Mouse (Mus musculus) T-cell, adult 2 months (primary cell): ENCODE data around the gene Nfkbib.

Experiments
- DNase-seq: peaks from one replicate; pipeline ENCODE4 v3.0.0; 2022; ENCODE audit warnings: low spot score

Nfkbib gene

GRCm38 (mm10) chr7:28719159-28719558 is 48.2 kb downstream of the Nfkbib start:
- no peak for DNase-seq

DNA sequence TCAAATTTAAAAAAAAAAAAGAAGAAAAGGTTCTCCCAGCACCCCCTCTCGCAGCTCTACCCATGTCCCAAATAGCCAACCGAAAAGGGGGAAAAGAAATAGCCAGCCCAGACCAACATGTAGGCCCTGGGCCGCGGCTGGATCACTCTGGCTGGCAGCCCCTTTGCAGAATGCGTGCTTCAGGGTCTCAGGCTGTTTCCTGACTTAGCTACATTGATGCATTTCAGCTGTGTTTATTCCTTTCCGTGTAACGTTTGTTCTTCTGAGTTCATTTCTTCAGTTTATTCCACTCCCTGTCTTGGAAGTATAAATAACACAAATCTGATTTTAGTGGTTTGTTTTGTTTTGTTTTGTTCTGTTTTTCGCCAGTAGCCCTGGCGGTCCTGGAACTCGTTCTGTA is 49.6 kb downstream of the Nfkbib start:
- no peak for DNase-seq

DNA sequence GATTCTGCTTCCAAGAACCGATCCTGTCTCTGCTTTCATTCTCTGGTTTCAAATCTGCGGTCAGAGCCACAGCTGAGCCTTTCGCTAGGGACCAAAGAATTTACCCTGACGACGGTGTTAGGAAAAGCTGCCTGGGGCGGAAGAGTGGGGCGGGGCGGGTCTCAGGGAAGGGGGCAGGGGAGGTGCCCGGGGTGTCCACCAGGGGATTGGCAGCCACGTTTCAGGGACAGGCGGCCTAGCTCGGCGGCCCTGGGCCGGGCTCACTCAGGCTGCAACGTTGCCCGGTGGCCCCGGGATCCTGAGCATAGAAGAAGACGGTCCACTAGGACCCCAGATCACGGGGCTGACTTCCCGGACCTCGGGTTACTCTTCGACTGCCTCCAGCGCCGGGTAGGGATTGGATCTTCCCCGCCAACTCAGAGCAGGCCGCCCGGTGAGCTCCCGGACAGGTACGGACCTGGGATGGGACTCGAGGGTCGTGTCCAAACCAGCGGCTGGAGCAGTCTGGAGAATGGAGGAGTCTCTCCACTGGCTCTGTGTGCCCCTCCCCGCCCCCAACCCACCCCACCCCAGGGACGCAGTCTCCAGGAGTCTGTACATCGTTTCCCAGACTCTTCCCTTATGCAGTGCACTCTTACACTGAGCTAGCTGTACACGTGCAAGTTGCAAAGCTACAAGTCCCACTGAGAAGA is 50.6 kb downstream of the Nfkbib start, which contains the start of gene Fbxo17:
Gene Fbxo17, plus strand, starts transcription at position 215 of the 692 bp plus-strand sequence.
- peak; percentile 55 for DNase-seq

DNA sequence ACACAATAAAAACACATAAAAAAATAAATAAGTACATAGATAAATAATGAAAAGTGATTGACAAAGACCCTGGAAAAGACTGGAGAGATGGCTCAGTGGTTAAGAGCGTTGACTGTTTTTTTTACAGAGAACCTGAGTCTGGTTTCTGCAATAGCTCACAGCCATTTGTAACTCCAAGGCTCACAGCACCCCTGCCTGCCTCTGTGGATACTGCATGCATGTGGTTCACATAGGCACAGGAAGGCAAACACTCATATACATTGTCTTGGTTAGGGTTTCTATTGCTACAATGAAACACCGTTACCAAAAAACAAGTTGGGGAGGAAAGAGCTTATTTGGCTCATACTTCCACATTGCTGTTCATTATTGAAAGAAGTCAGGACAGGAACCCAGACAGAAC is 51.7 kb downstream of the Nfkbib start:
- DNase-seq = peak; percentile 52

DNA sequence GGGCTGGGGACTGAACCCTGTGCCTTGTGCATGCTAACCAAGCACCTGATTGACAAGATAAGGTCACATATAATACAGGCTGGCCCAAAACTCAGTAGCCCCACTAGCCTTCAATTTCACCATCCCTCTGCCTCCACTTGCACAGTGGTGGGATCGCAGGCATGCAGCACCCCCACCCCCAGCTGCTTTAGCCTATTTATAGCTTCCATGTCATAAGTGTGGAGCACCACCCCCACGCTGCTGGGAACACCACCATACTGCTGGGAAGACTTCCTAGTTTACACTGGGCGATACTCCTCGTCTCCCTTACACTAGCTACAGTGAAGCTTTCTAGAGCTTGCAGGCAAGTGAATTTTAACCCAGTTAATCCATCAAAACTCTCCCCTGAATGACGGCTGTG is 52.6 kb downstream of the Nfkbib start:
- DNase-seq = no peak

DNA sequence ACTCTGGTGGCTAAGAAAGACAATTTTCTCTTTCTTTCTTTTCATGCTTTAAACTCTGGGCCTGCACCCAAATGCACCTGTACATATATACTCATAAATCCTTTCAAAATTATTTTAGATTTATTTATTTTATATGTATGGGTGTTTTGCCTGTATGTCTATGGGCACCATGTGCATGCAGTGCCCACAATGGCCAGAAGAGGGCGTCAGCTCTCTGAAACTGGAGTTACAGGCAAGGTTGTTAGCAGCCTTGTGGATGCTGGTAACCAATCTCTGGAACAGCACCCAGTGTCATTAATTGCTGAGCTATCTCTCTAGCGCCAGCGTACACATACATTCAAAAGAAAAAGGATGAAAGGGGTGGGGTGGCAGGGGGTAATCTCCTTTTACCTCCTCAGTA is 56.4 kb downstream of the Nfkbib start:
- DNase-seq = no peak

DNA sequence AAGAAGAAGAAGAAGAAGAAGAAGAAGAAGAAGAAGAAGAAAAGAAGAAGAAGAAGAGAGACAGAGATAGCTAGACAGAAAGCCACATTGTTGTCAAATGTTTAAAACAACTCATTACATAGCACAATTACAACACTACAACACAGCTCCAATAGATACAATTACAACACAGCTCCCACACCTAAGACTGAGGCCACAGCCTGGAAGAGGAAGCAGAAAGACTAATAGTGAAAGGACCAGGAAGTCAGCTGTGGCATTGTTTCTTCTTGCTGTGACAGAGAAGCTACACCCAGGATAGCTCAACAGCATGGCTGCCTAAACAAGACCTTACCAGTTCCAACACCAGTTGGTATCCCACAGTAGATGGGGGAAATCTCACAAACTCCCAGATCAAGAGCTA is 57.9 kb downstream of the Nfkbib start:
- no peak for DNase-seq
